Mouse (Mus musculus) ES-E14 (cell line): Measurements from ENCODE around the gene Borcs8.

Source experiments
- CHD2 ChIP-seq: IDR thresholded peaks from 2 replicates; pipeline ENCODE4 v1.6.1; 2014; ENCODE audit warnings: mild to moderate bottlenecking, low read depth, low read length, inconsistent platforms
- HCFC1 ChIP-seq: IDR thresholded peaks from 2 replicates; pipeline ENCODE4 v1.6.1; 2012; ENCODE audit warnings: low read length, inconsistent platforms, borderline replicate concordance; ENCODE audit not compliant: insufficient read depth
- MAFK ChIP-seq: IDR thresholded peaks from 2 replicates; pipeline ENCODE4 v1.6.1; 2014; ENCODE audit warnings: mild to moderate bottlenecking, low read depth, low read length, inconsistent platforms; ENCODE audit not compliant: insufficient read depth
- ZC3H11A ChIP-seq: IDR thresholded peaks from 2 replicates; pipeline ENCODE4 v1.6.1; 2012; ENCODE audit warnings: low read depth, mild to moderate bottlenecking, inconsistent platforms, low read length, borderline replicate concordance
- ZNF384 ChIP-seq: IDR thresholded peaks from 2 replicates; pipeline ENCODE4 v1.6.1; 2012; ENCODE audit warnings: low read depth, low read length, inconsistent platforms

- TF ChIP-seq MAFK (no peak), CHD2 (no peak), ZNF384 (no peak), ZC3H11A (no peak), HCFC1 (no peak)
Measured at GRCm38 (mm10) chr8:70104922-70105321, 34.4 kb upstream of the Borcs8 start.
